Mouse (Mus musculus) stomach, embryonic 14.5 days (tissue): ENCODE measurements around the gene Cped1. TPM values are rescaled to one million over a fixed set of nuclear protein-coding genes. Genes with fewer than 3 reads are reported as not detected.

Source experiments
- polyA plus RNA-seq: library from polyadenylated mRNA; unstranded; fragments of >200 nt; fragmentation: Nextera tagmentation; extraction: Ambion mirVana; gene quantifications from 2 replicates; pipeline ENCODE4 v1.2.1, GENCODE M21; 2014

The Cped1 gene
- polyA plus RNA-seq, 1 experiment from 2014 or later, result 47.2 TPM

Other genes with a start within 250 kb of the Cped1 start
- gene Tspan12, start 133.4 kb upstream of the Cped1 start, polyA plus RNA-seq, result 88.3 and 89.5 TPM in 2 replicates
- gene Ing3, start 36.3 kb upstream of the Cped1 start, polyA plus RNA-seq, result 49.8 and 56.9 TPM in 2 replicates